Mouse (Mus musculus): Measurements from ENCODE around the gene Cfap73. TPM values are rescaled to one million over a fixed set of nuclear protein-coding genes. Genes with fewer than 3 reads are reported as not detected.
A peak's percentile ranks its signal among the peaks of the same experiment; 100 is the strongest.

Gene Cfap73
- not detected in 2 replicates for polyA plus RNA-seq (2016; fragmentation: Nextera tagmentation; extraction: Ambion mirVana)

GRCm38 (mm10) chr5:120634131-120634530, at the start of gene Cfap73:
Cfap73 (minus strand) TSS chr5:120634235.
- Histone ChIP-seq H3K27ac (no peak within 1 kb of the TSS), H3K27me3 (peaks cover 10% of the 10 kb centered on the region), H3K36me3 (no peaks in the 10 kb centered on the region), H3K9ac (no peak within 1 kb of the TSS), H3K4me3 (no peak within 1 kb of the TSS), H3K4me2 (replicated peaks) (no peak within 1 kb of the TSS), H3K4me1 (no peaks in the 10 kb centered on the region; the same call in 1 of the 2 replicates), H3K9me3 (no peaks in the 10 kb centered on the region)
- WGBS: 56% methylated on average over 9 of the region's 9 CpGs
- no peak for ATAC-seq (ENCODE audit: insufficient number of reproducible peaks, insufficient read depth, low FRiP score, low TSS enrichment)

- peaks cover 41% of the 10 kb centered on the region for H3K27me3 ChIP-seq
- H3K27ac ChIP-seq: no peak overlapping the region
- no peaks in the 10 kb centered on the region for H3K9me3 ChIP-seq
- peak overlapping the region; percentile 2; the same call in 1 of the 2 replicates for H3K4me2 ChIP-seq (replicated peaks)
- no peak overlapping the region for H3K9ac ChIP-seq
- ATAC-seq (ENCODE audit: insufficient number of reproducible peaks, insufficient read depth, low FRiP score, low TSS enrichment): no peak
- peaks cover 18% of the 10 kb centered on the region for H3K4me1 ChIP-seq
- 7% methylated on average over 24 of the region's 24 CpGs for WGBS
- no peak overlapping the region for H3K4me3 ChIP-seq
- H3K36me3 ChIP-seq: no peaks in the 10 kb centered on the region
These were observed 49.1 kb upstream of the Cfap73 start for GRCm38 (mm10) chr5:120682982-120683771.

- H3K36me3 ChIP-seq: no peaks in the 10 kb centered on the region
- WGBS: 87% methylated on average over 18 of the region's 18 CpGs
- no peaks in the 10 kb centered on the region for H3K9me3 ChIP-seq
- peak overlapping the region; percentile 32 for H3K4me2 ChIP-seq (replicated peaks)
- no peak for ATAC-seq (ENCODE audit: insufficient number of reproducible peaks, insufficient read depth, low FRiP score, low TSS enrichment)
- 0 out of 2 replicates have a peak overlapping the region, but pooled peaks have one; percentile 1 for H3K9ac ChIP-seq
- no peak overlapping the region for H3K4me3 ChIP-seq
- H3K27me3 ChIP-seq: peaks cover 41% of the 10 kb centered on the region
- H3K4me1 ChIP-seq: peaks cover 18% of the 10 kb centered on the region
- H3K27ac ChIP-seq: no peak overlapping the region
These were observed 46.9 kb upstream of the Cfap73 start for GRCm38 (mm10) chr5:120680918-120681317.

GRCm38 (mm10) chr5:120679676-120680555, 45.9 kb upstream of the Cfap73 start:
- H3K9me3 ChIP-seq: no peaks in the 10 kb centered on the region
- peaks cover 18% of the 10 kb centered on the region for H3K4me1 ChIP-seq
- H3K4me3 ChIP-seq: peak overlapping the region; percentile 37
- H3K4me2 ChIP-seq (replicated peaks): peak overlapping the region; percentile 59
- peak overlapping the region; percentile 69; the same call in 1 of the 2 replicates for H3K27ac ChIP-seq
- peak; percentile 69 for ATAC-seq (ENCODE audit: insufficient number of reproducible peaks, insufficient read depth, low FRiP score, low TSS enrichment)
- H3K36me3 ChIP-seq: no peaks in the 10 kb centered on the region
- 1% methylated on average over 24 of the region's 24 CpGs for WGBS
- peaks cover 38% of the 10 kb centered on the region for H3K27me3 ChIP-seq
- H3K9ac ChIP-seq: peak overlapping the region; percentile 39; the same call in 1 of the 2 replicates

DNA sequence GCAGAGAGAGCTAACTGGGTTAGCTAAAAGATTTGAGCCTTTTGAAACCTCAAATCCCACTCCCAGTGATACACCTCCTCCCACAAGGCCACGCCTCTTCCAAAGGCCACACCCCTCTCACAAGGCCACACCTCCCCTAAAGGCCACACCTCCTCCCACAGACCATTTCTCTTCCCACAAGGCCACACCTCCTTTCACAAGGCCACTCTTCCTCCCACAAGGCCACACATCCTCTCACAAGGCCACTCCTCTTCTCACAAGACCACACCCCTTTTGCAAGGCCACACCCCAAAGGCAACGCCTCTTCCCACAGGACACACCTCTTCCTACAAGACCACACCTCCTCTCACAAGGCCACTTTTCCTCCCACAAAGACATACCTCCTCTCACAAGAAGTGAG, 43.5 kb upstream of the Cfap73 start:
- Histone ChIP-seq H3K36me3 (no peaks in the 10 kb centered on the region), H3K4me3 (no peak overlapping the region), H3K27ac (no peak overlapping the region), H3K4me1 (peaks cover 11% of the 10 kb centered on the region), H3K9me3 (no peaks in the 10 kb centered on the region), H3K27me3 (peaks cover 22% of the 10 kb centered on the region), H3K4me2 (replicated peaks) (no peak overlapping the region), H3K9ac (no peak overlapping the region)
- WGBS: 36% methylated on average over 2 of the region's 2 CpGs
- ATAC-seq (ENCODE audit: insufficient number of reproducible peaks, insufficient read depth, low FRiP score, low TSS enrichment): no peak

DNA sequence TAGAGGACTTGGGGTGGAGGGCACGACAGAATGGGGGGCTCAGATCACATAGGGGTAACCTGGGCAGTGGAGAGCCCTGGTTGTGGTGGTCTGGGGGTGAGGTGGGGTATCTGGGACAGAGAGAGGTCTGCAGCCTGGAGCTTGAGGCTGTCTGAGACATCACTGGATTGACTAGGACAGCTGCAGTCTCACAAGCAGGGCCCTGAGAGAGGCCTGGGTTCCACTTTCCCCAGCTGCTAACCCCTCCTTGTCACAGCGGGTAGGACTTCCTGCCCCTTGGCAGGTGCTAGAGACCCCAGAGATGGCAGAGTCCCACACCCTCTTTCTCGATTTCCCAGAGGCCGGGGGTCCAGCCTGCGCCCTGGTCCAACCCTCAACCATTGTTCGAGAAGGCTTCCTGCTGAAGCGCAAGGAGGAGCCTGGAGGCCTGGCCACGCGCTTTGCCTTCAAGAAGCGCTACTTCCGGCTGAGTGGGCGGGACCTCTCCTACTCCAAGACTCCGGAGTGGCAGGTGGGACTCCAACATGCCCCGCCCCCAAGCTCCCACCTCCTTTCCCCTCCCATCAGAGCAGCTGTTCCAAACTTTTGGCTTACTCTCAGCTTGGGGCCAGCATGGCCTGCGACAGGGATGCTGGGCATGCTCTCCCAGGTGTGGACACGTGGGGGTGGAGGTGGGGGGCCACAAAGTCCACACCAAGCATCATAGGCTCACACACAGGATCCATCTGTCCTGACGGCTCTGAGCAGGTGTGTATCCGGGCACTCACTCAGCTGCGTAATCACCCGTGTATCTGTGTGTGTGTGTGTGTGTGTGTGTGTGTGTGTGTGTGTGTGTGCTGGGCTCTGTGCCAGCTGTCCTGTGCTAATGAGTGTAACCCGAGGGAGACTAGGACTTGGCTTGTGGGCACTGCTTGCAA, 40.5 kb upstream of the Cfap73 start:
- WGBS: 35% methylated on average over 21 of the region's 21 CpGs
- H3K9ac ChIP-seq: no peak overlapping the region
- 0 out of 2 replicates have a peak overlapping the region, but pooled peaks have one; percentile 22 for H3K4me2 ChIP-seq (replicated peaks)
- H3K27me3 ChIP-seq: peaks cover 6% of the 10 kb centered on the region
- H3K9me3 ChIP-seq: no peaks in the 10 kb centered on the region
- no peaks in the 10 kb centered on the region for H3K36me3 ChIP-seq
- no peak overlapping the region for H3K27ac ChIP-seq
- H3K4me3 ChIP-seq: no peak overlapping the region
- ATAC-seq (ENCODE audit: insufficient number of reproducible peaks, insufficient read depth, low FRiP score, low TSS enrichment): 0 out of 2 replicates have a peak, but pooled peaks have one; percentile 12
- peaks cover 3% of the 10 kb centered on the region for H3K4me1 ChIP-seq

DNA sequence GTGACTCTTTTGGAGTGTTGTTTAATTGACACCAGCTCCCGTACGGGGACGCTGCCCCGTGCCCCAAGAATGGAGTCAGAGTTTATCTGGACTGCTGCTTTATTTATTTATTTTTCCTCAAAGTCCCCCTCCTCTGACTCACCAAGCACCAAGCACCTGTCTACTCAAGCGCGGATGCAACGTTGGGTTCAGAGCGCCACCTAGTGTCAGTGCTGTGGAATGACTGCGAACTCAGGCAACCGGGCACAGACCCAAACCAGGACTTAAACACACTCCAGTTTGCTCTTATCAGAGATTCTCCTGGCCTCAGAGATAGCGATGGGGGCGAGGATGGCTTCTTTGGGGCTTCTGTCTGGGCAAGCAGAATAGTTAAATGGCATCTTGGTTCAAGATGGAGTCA, 39.6 kb upstream of the Cfap73 start:
- Histone ChIP-seq H3K27ac (no peak overlapping the region), H3K4me2 (replicated peaks) (no peak overlapping the region), H3K4me1 (no peaks in the 10 kb centered on the region), H3K9me3 (no peaks in the 10 kb centered on the region), H3K36me3 (no peaks in the 10 kb centered on the region), H3K4me3 (no peak overlapping the region), H3K9ac (no peak overlapping the region), H3K27me3 (peaks cover 6% of the 10 kb centered on the region)
- 12% methylated on average over 12 of the region's 12 CpGs for WGBS
- no peak for ATAC-seq (ENCODE audit: insufficient number of reproducible peaks, insufficient read depth, low FRiP score, low TSS enrichment)

DNA sequence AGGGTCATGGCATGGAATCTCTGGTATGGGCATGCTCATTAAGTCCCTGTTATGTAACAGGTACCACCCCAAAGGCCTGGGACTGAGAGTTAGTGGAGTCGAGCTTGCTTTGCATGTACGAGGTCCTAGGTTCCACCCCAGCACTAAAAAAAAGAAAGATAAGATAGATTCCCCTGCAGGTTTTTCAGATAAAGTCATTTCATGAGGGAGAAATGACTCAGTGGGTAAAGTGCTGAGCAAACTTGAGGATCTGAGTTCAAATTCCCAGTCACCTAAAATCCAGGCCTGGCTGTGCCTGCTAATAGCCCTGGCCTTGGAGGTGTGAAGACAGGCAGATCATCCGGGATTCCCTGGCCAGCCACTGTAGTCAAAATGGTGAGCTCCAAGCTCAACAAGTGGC, 37.8 kb upstream of the Cfap73 start:
- Histone ChIP-seq H3K4me3 (no peak overlapping the region), H3K4me2 (replicated peaks) (no peak overlapping the region), H3K27me3 (peaks cover 6% of the 10 kb centered on the region), H3K9ac (no peak overlapping the region), H3K27ac (no peak overlapping the region), H3K36me3 (no peaks in the 10 kb centered on the region), H3K9me3 (no peaks in the 10 kb centered on the region), H3K4me1 (no peaks in the 10 kb centered on the region)
- no peak for ATAC-seq (ENCODE audit: insufficient number of reproducible peaks, insufficient read depth, low FRiP score, low TSS enrichment)
- 86% methylated on average over 3 of the region's 3 CpGs for WGBS

GRCm38 (mm10) chr5:120670132-120670531, 36.1 kb upstream of the Cfap73 start:
- Histone ChIP-seq H3K27me3 (peaks cover 13% of the 10 kb centered on the region), H3K9ac (no peak overlapping the region), H3K4me3 (no peak overlapping the region), H3K27ac (no peak overlapping the region), H3K4me2 (replicated peaks) (no peak overlapping the region), H3K36me3 (no peaks in the 10 kb centered on the region), H3K9me3 (no peaks in the 10 kb centered on the region), H3K4me1 (no peaks in the 10 kb centered on the region)
- WGBS: 90% methylated on average over 7 of the region's 7 CpGs
- ATAC-seq (ENCODE audit: insufficient number of reproducible peaks, insufficient read depth, low FRiP score, low TSS enrichment): no peak

GRCm38 (mm10) chr5:120668761-120669160, 34.7 kb upstream of the Cfap73 start:
- Histone ChIP-seq H3K9ac (no peak overlapping the region), H3K4me2 (replicated peaks) (no peak overlapping the region), H3K9me3 (no peaks in the 10 kb centered on the region), H3K4me3 (no peak overlapping the region), H3K27ac (no peak overlapping the region), H3K36me3 (no peaks in the 10 kb centered on the region), H3K4me1 (no peaks in the 10 kb centered on the region), H3K27me3 (peaks cover 8% of the 10 kb centered on the region; the same call in 1 of the 2 replicates)
- WGBS: 72% methylated on average over 7 of the region's 7 CpGs
- ATAC-seq (ENCODE audit: insufficient number of reproducible peaks, insufficient read depth, low FRiP score, low TSS enrichment): no peak

DNA sequence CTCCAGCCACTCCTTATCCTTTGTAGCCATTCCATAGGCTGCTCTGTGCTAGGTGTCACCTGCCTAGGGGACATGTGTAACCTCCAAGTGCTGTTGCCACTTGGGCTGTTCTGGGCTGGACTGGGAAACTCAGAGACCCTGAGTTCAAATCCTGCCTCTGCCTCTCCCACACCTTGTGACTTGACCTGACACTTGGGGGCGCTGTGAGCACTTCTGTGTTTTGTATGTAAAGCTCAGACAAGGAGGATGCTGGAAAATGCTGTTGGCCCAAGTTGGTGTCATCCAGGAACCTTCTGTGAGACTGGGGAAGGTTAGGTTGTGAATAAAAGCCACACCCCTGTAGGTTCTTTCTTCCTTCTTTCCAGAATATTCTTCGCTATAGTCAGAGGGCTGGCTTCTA, 30.9 kb upstream of the Cfap73 start:
- Histone ChIP-seq H3K36me3 (no peaks in the 10 kb centered on the region), H3K27me3 (peaks cover 22% of the 10 kb centered on the region; the same call in 1 of the 2 replicates)

More for the DNA sequence above, 30.9 kb upstream of the Cfap73 start:
- no peak for ATAC-seq (ENCODE audit: insufficient number of reproducible peaks, insufficient read depth, low FRiP score, low TSS enrichment)
- H3K4me2 ChIP-seq (replicated peaks): no peak overlapping the region
- no peak overlapping the region for H3K27ac ChIP-seq
- WGBS: 70% methylated on average over 2 of the region's 2 CpGs
- no peak overlapping the region for H3K9ac ChIP-seq
- no peaks in the 10 kb centered on the region for H3K9me3 ChIP-seq
- no peaks in the 10 kb centered on the region for H3K4me1 ChIP-seq
- no peak overlapping the region for H3K4me3 ChIP-seq
